Mouse (Mus musculus) cerebellum, adult 2 months (tissue): Measurements from ENCODE around the gene Recql5.

ENCODE experiments used
- CTCF ChIP-seq: fragments of 200-500 bp; IDR thresholded peaks from 2 replicates; pipeline ENCODE4 v1.5.1; 2011; ENCODE audit warnings: low read depth, mild to moderate bottlenecking, control low read depth, low read length, moderate library complexity, borderline replicate concordance; ENCODE audit not compliant: insufficient read depth
- POLR2A ChIP-seq: fragments of 200-500 bp; IDR thresholded peaks from 2 replicates; pipeline ENCODE4 v1.6.1; 2011; ENCODE audit warnings: low read length, control low read depth, borderline replicate concordance; ENCODE audit not compliant: insufficient read depth

- no peak for TF ChIP-seq CTCF
- TF ChIP-seq POLR2A = no peak
Observed at GRCm38 (mm10) chr11:115964977-115965604, 31.8 kb upstream of the Recql5 start.
